Mouse (Mus musculus): ENCODE results near the gene Phka1. TPM values are rescaled to one million over a fixed set of nuclear protein-coding genes. Genes with fewer than 3 reads are reported as not detected.

Phka1 gene
- total and polyA plus RNA-seq, 3 experiments = 11.5 to 39.2 (median 36.1) TPM

DNA sequence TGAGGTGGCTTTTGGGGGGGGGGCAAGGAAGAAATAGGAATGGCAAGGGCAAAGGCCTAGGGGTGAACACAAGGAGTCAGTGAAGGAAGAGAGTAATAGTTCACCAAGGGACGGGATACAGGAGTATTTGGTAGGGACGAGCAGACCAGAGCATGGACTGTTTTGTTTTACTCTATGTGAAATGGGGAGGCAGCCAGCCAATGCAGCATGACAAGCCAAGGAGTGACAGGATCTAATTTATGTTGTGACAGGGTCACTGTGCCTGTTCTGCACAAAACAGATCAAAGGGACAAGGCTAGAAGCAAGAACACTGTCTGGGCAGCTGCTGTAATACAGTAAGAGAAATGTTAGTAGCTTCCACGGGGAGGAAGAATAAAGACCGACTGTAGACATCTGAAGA lies 164.4 kb downstream of the Phka1 start:
- no peak for DNase-seq
- WGBS = 65% methylated on average over 4 of the region's 4 CpGs
- intact Hi-C loops (cut with DNase I) = loop anchor here (5.0 kb wide), 1 partner anchor 317 kb away; no protein-coding TSS in a partner anchor
- Histone ChIP-seq H3K4me1 (ENCODE audit: control insufficient read depth, insufficient read depth, low read length) (no peaks in the 10 kb centered on the region), H3K79me2 (replicated peaks; ENCODE audit: control insufficient read depth, insufficient read depth, low read length) (no peaks in the 10 kb centered on the region), H3K9ac (ENCODE audit: low read depth, low read length) (no peak overlapping the region), H3K36me3 (ENCODE audit: control insufficient read depth, insufficient read depth, low read length) (no peaks in the 10 kb centered on the region), H3K27me3 (ENCODE audit: control insufficient read depth, insufficient read depth, low read length) (no peaks in the 10 kb centered on the region), H3K4me3 (no peak overlapping the region), H3K27ac (no peak overlapping the region)
- TF ChIP-seq EP300 (IDR thresholded peaks at IDR 0.05; ENCODE audit: insufficient read depth, low read depth, low read length) (no peak), CTCF (IDR thresholded peaks at IDR 0.05) (no peak), POLR2A (IDR thresholded peaks at IDR 0.05; ENCODE audit: insufficient read depth, low read depth, low read length) (no peak)

DNA sequence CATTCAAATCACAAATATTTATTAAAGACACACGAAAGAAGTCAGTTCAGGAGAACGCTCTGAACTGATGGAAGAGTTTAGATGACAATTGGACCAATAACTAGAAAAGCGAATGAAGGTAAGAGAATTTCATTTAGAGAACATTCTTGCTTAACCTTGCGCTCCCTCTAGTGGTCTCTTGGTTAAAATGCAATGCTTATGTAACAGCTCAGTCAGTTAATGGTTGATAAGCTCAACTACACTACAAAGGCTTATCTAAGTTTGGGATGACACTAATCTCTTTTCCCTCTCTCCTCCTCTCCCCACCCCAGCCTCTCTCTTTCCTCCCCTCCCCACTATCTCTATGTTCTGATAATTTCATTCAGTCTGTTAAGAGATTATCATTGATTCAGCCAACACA lies 165.1 kb downstream of the Phka1 start:
- Histone ChIP-seq H3K4me3 (no peak overlapping the region), H3K36me3 (ENCODE audit: control insufficient read depth, insufficient read depth, low read length) (no peaks in the 10 kb centered on the region), H3K27ac (no peak overlapping the region), H3K79me2 (replicated peaks; ENCODE audit: control insufficient read depth, insufficient read depth, low read length) (no peaks in the 10 kb centered on the region), H3K27me3 (ENCODE audit: control insufficient read depth, insufficient read depth, low read length) (no peaks in the 10 kb centered on the region), H3K9ac (ENCODE audit: low read depth, low read length) (no peak overlapping the region), H3K4me1 (ENCODE audit: control insufficient read depth, insufficient read depth, low read length) (no peaks in the 10 kb centered on the region)
- 22% methylated on average over 4 of the region's 4 CpGs for WGBS
- TF ChIP-seq CTCF (IDR thresholded peaks at IDR 0.05) (peak; percentile 90), EP300 (IDR thresholded peaks at IDR 0.05; ENCODE audit: insufficient read depth, low read depth, low read length) (no peak), POLR2A (IDR thresholded peaks at IDR 0.05; ENCODE audit: insufficient read depth, low read depth, low read length) (no peak)
- DNase-seq = no peak
- intact Hi-C loops (cut with DNase I) = loop anchor here (5.0 kb wide), 1 partner anchor 317 kb away; no protein-coding TSS in a partner anchor

DNA sequence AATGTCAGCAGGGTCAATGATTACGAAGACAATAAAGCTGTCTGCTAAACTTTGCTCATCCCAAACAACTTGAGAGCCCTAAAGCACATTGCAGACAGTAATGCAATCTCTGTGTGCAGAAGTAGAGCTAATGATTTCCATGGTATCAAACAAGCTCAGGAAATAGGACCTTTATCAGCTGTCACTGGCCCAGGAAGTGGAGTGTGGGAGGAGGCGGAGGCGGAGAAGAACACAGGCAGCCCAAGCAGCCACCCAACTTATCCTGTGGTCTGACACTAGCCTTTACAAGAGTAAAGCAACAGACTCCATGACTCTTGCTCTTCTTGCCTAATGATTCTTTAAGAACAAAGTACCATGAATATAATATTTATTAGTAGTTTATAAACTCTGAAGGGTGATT lies 165.6 kb downstream of the Phka1 start:
- Histone ChIP-seq H3K4me1 (ENCODE audit: control insufficient read depth, insufficient read depth, low read length) (no peaks in the 10 kb centered on the region), H3K36me3 (ENCODE audit: control insufficient read depth, insufficient read depth, low read length) (no peaks in the 10 kb centered on the region), H3K9ac (ENCODE audit: low read depth, low read length) (no peak overlapping the region), H3K79me2 (replicated peaks; ENCODE audit: control insufficient read depth, insufficient read depth, low read length) (no peaks in the 10 kb centered on the region), H3K27ac (no peak overlapping the region), H3K27me3 (ENCODE audit: control insufficient read depth, insufficient read depth, low read length) (no peaks in the 10 kb centered on the region), H3K4me3 (no peak overlapping the region)
- TF ChIP-seq EP300 (IDR thresholded peaks at IDR 0.05; ENCODE audit: insufficient read depth, low read depth, low read length) = no peak
- no peak for TF ChIP-seq POLR2A (IDR thresholded peaks at IDR 0.05; ENCODE audit: insufficient read depth, low read depth, low read length)
- TF ChIP-seq CTCF (IDR thresholded peaks at IDR 0.05) = no peak
- WGBS = 52% methylated on average over 3 of the region's 3 CpGs
- intact Hi-C loops (cut with DNase I) = loop anchor here (5.0 kb wide), 1 partner anchor 316 kb away; no protein-coding TSS in a partner anchor
- DNase-seq = no peak

DNA sequence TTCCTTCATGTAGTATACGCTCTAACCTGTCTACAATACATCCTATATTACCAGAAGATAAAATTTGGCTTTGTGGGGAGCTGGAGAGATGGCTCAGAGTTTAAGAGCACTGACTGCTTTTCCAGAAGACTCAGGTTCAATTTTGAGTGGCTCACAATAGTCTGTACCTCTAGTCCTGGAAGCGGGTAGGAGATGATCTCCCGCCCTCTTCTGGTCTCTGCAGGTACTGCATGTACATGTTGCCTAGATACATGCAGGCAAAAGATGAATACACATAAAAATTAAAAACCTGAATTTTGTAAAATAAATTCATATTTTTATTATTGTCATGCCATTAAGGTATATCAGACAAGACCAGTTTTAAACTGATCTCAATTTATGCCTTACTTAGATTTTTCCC lies 167.3 kb downstream of the Phka1 start:
- 31% methylated on average over 3 of the region's 3 CpGs for WGBS
- intact Hi-C loops (cut with DNase I) = loop anchor here (2.0 to 5.0 kb wide), 2 partner anchors 256 to 314 kb away; no protein-coding TSS in a partner anchor

DNA sequence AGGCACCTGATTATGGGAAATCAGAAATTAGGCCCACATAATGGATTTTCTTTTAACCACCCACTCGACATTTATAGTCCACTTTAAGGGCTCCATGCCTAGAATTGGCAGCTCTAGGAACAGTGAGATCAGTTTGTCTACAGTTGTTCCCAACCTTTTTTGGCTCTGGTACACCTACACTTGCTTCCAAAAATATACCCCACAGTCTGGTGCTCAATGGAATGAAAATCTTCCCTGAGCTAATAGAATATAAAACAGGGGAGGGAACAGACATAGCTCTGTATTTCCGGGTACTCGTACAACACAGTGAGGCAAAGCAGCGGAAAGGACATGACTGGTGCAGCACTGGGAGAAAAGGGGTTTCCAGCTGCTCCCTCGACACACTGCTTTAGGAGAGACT lies 168.5 kb downstream of the Phka1 start:
- WGBS = 62% methylated on average over 5 of the region's 5 CpGs
- H3K9ac ChIP-seq (ENCODE audit: low read depth, low read length) = no peak overlapping the region
- no peaks in the 10 kb centered on the region for H3K4me1 ChIP-seq (ENCODE audit: control insufficient read depth, insufficient read depth, low read length)
- H3K27ac ChIP-seq = no peak overlapping the region
- H3K79me2 ChIP-seq (replicated peaks; ENCODE audit: control insufficient read depth, insufficient read depth, low read length) = no peaks in the 10 kb centered on the region
- no peak overlapping the region for H3K4me3 ChIP-seq
- intact Hi-C loops (cut with DNase I) = loop anchor here (5.0 kb wide), 1 partner anchor 313 kb away; no protein-coding TSS in a partner anchor
- H3K27me3 ChIP-seq (ENCODE audit: control insufficient read depth, insufficient read depth, low read length) = no peaks in the 10 kb centered on the region
- TF ChIP-seq EP300 (IDR thresholded peaks at IDR 0.05; ENCODE audit: insufficient read depth, low read depth, low read length) = no peak
- no peak for TF ChIP-seq CTCF (IDR thresholded peaks at IDR 0.05)
- DNase-seq = no peak
- no peaks in the 10 kb centered on the region for H3K36me3 ChIP-seq (ENCODE audit: control insufficient read depth, insufficient read depth, low read length)

More for the DNA sequence above, 167.3 kb downstream of the Phka1 start:
- H3K4me1 ChIP-seq (ENCODE audit: control insufficient read depth, insufficient read depth, low read length) = no peaks in the 10 kb centered on the region
- no peak for TF ChIP-seq EP300 (IDR thresholded peaks at IDR 0.05; ENCODE audit: insufficient read depth, low read depth, low read length)
- no peak for TF ChIP-seq POLR2A (IDR thresholded peaks at IDR 0.05; ENCODE audit: insufficient read depth, low read depth, low read length)
- TF ChIP-seq CTCF (IDR thresholded peaks at IDR 0.05) = peak; percentile 96
- H3K79me2 ChIP-seq (replicated peaks; ENCODE audit: control insufficient read depth, insufficient read depth, low read length) = no peaks in the 10 kb centered on the region
- no peak overlapping the region for H3K4me3 ChIP-seq
- DNase-seq = peak; percentile 25 to 74
- no peaks in the 10 kb centered on the region for H3K27me3 ChIP-seq (ENCODE audit: control insufficient read depth, insufficient read depth, low read length)
- no peak overlapping the region for H3K27ac ChIP-seq
- H3K36me3 ChIP-seq (ENCODE audit: control insufficient read depth, insufficient read depth, low read length) = no peaks in the 10 kb centered on the region
- no peak overlapping the region for H3K9ac ChIP-seq (ENCODE audit: low read depth, low read length)

Other genes with a start within 250 kb of the Phka1 start
- gene Hdac8, start 138.9 kb downstream of the Phka1 start, total RNA-seq (2021) = 1 to 10 TPM; 4.3 to 4.5 TPM
- gene Hdac8, start 138.9 kb downstream of the Phka1 start, polyA plus RNA-seq (2012; rRNA removed) = 1.9 and 3.5 TPM in 2 replicates
- gene Gm3880, start 42.7 kb upstream of the Phka1 start, total RNA-seq (2021) = not detected
- not detected in 2 replicates for gene Gm3880, start 42.7 kb upstream of the Phka1 start, polyA plus RNA-seq (2012; rRNA removed)
- gene Gm9112, start 63.4 kb upstream of the Phka1 start, total RNA-seq (2021) = not detected
- gene Gm9112, start 63.4 kb upstream of the Phka1 start, polyA plus RNA-seq (2012; rRNA removed) = not detected in 2 replicates
- gene Dmrtc1b, start 63.6 kb upstream of the Phka1 start, total RNA-seq (2021) = not detected
- gene Dmrtc1b, start 63.6 kb upstream of the Phka1 start, polyA plus RNA-seq (2012; rRNA removed) = not detected in 2 replicates
- gene Dmrtc1c1, start 158.7 kb upstream of the Phka1 start, total RNA-seq (2021) = not detected
- gene Dmrtc1c1, start 158.7 kb upstream of the Phka1 start, polyA plus RNA-seq (2012; rRNA removed) = not detected in 2 replicates
- not detected for gene Dmrtc1c2, start 210.4 kb upstream of the Phka1 start, total RNA-seq (2021)
- not detected in 2 replicates for gene Dmrtc1c2, start 210.4 kb upstream of the Phka1 start, polyA plus RNA-seq (2012; rRNA removed)
- gene 1700031F05Rik, start 223.7 kb upstream of the Phka1 start, total RNA-seq (2021) = not detected
- gene 1700031F05Rik, start 223.7 kb upstream of the Phka1 start, polyA plus RNA-seq (2012; rRNA removed) = not detected in 2 replicates

Data from heart, adult 2 months (tissue).